Mouse (Mus musculus): Measurements from ENCODE around the gene Asb18.

Gene Asb18

GRCm38 (mm10) chr1:89901381-89901780 is 113.1 kb downstream of the Asb18 start:
- no peak for DNase-seq (ENCODE audit: low spot score)
